Mouse (Mus musculus): Measurements from ENCODE around the gene Aox3.

The Aox3 gene

GRCm38 (mm10) chr1:58112880-58113279 lies at the start of gene Aox3:
Gene Aox3, plus strand, starts transcription at chr1:58113130.
- DNase-seq (ENCODE audit: low spot score in 2 of 2), result peak; percentile 55 to 56

GRCm38 (mm10) chr1:58065151-58065550 lies 47.8 kb upstream of the Aox3 start:
- no peak for DNase-seq (ENCODE audit: low spot score in 2 of 2)

- DNase-seq (ENCODE audit: low spot score in 2 of 2), result no peak
Measured at GRCm38 (mm10) chr1:58065606-58066005, 47.3 kb upstream of the Aox3 start.

- no peak for DNase-seq (ENCODE audit: low spot score in 2 of 2)
Measured at GRCm38 (mm10) chr1:58069181-58069580, 43.7 kb upstream of the Aox3 start.

GRCm38 (mm10) chr1:58070091-58070490 lies 42.8 kb upstream of the Aox3 start:
- DNase-seq (ENCODE audit: low spot score in 2 of 2), result no peak

GRCm38 (mm10) chr1:58071006-58071405 lies 41.9 kb upstream of the Aox3 start:
- no peak for DNase-seq (ENCODE audit: low spot score in 2 of 2)

GRCm38 (mm10) chr1:58071509-58071908 lies 41.4 kb upstream of the Aox3 start:
- no peak for DNase-seq (ENCODE audit: low spot score in 2 of 2)

GRCm38 (mm10) chr1:58072416-58072815 lies 40.5 kb upstream of the Aox3 start:
- DNase-seq (ENCODE audit: low spot score in 2 of 2), result no peak

- no peak for DNase-seq (ENCODE audit: low spot score in 2 of 2)
Measured at GRCm38 (mm10) chr1:58072991-58073730, 39.8 kb upstream of the Aox3 start.

- DNase-seq (ENCODE audit: low spot score in 2 of 2), result no peak
Measured at GRCm38 (mm10) chr1:58074266-58074665, 38.7 kb upstream of the Aox3 start.

- DNase-seq (ENCODE audit: low spot score in 2 of 2), result no peak
Measured at GRCm38 (mm10) chr1:58077882-58078281, 35.0 kb upstream of the Aox3 start.

- no peak for DNase-seq (ENCODE audit: low spot score in 2 of 2)
Measured at GRCm38 (mm10) chr1:58078390-58078789, 34.5 kb upstream of the Aox3 start.

- no peak for DNase-seq (ENCODE audit: low spot score in 2 of 2)
Measured at GRCm38 (mm10) chr1:58079689-58080088, 33.2 kb upstream of the Aox3 start.

- no peak for DNase-seq (ENCODE audit: low spot score in 2 of 2)
Measured at GRCm38 (mm10) chr1:58080446-58080845, 32.5 kb upstream of the Aox3 start.

GRCm38 (mm10) chr1:58081356-58081755 lies 31.6 kb upstream of the Aox3 start:
- no peak for DNase-seq (ENCODE audit: low spot score in 2 of 2)

GRCm38 (mm10) chr1:58089316-58089715 lies 23.6 kb upstream of the Aox3 start:
- DNase-seq (ENCODE audit: low spot score in 2 of 2), result no peak

GRCm38 (mm10) chr1:58090191-58090590 lies 22.7 kb upstream of the Aox3 start:
- no peak for DNase-seq (ENCODE audit: low spot score in 2 of 2)

GRCm38 (mm10) chr1:58091213-58091612 lies 21.7 kb upstream of the Aox3 start:
- no peak for DNase-seq (ENCODE audit: low spot score in 2 of 2)

- DNase-seq (ENCODE audit: low spot score in 2 of 2), result no peak
Measured at GRCm38 (mm10) chr1:58091992-58092560, 20.9 kb upstream of the Aox3 start.

GRCm38 (mm10) chr1:58097338-58097737 lies 15.6 kb upstream of the Aox3 start:
- DNase-seq (ENCODE audit: low spot score in 2 of 2), result no peak

- DNase-seq (ENCODE audit: low spot score in 2 of 2), result no peak
Measured at GRCm38 (mm10) chr1:58099119-58099518, 13.8 kb upstream of the Aox3 start.

GRCm38 (mm10) chr1:58101531-58102146 lies 11.3 kb upstream of the Aox3 start:
- no peak for DNase-seq (ENCODE audit: low spot score in 2 of 2)

GRCm38 (mm10) chr1:58102494-58102893 lies 10.4 kb upstream of the Aox3 start:
- no peak for DNase-seq (ENCODE audit: low spot score in 2 of 2)

Data from right cerebral cortex, postnatal 36 days (tissue).